Mouse (Mus musculus) bone marrow macrophage, adult 2 months (primary cell): ENCODE data around the gene Natd1.

Source experiments
- CTCF ChIP-seq: IDR thresholded peaks from 2 replicates; pipeline ENCODE4 v1.5.1; 2012; ENCODE audit warnings: low read depth, mild to moderate bottlenecking, low read length, moderate library complexity
- POLR2A ChIP-seq: IDR thresholded peaks from 2 replicates; pipeline ENCODE4 v1.6.1; 2012; ENCODE audit warnings: mild to moderate bottlenecking, low read depth, low read length, borderline replicate concordance

- no peak for TF ChIP-seq CTCF
- TF ChIP-seq POLR2A: no peak
These were observed 30.5 kb upstream of the Natd1 start for GRCm38 (mm10) chr11:60945003-60945402.
